Mouse (Mus musculus) adrenal gland, adult 8-10 months (tissue): ENCODE results near the gene Tfec. TPM values are rescaled to one million over a fixed set of nuclear protein-coding genes. Genes with fewer than 3 reads are reported as not detected.

ENCODE experiments used
- DNase-seq: peaks from one replicate; pipeline ENCODE4 v3.0.0; 2022
- total RNA-seq, 4 experiments: library from RNA; stranded (reverse); gene quantifications; 2 replicates each; pipeline ENCODE4 v1.2.4; 2022

Tfec gene
- total RNA-seq, 4 experiments from 2014 or later = 0.32 to 0.92 (median 0.58) TPM

DNA sequence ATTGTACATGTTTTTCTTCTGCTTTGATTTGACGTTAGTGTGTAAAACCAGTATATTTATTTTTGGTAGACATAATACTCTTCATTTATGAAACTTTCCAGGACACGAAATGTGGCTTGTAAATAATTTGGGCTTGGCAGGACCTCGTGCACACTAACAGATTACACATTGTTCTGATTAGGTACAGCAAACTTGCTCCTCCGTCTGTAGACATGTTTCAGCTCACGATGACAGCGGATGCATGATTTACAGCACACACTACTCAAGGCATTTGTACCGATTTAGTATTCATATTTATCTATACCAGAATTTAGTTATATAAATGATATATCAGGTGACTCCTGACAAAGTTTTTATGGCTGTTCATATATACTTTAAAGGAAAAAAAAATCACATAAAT is 104.2 kb downstream of the Tfec start:
- DNase-seq = no peak

DNA sequence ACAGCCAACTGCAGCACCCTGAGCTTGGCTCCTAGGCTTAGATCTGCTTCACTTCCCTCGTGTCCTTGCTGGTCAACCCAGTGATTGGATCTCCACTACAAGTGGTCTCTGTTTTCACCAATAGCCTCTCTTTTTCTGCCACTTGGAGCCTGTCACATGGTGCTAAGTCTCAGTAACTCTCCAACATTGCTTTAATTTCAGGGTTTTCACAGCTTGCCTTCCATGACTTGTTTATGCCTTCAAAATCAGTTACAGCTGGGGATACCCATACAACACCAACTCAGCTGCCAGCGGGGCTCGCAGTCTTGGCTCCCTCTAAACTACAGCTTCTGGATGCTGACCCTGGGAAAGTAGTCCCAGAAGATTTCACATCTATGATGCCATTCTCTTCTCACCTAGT is 113.1 kb downstream of the Tfec start:
- no peak for DNase-seq

Other genes starting within 250 kb of the Tfec start
- gene Tes, start 166.7 kb upstream of the Tfec start, total RNA-seq = 10 to 100 TPM in 1 of 4 experiments, 1 to 10 TPM in 3; 6.7 to 10.4 (median 7.9) TPM